Mouse (Mus musculus) lung, embryonic 14.5 days (tissue): ENCODE results near the gene Il23r. TPM values are rescaled to one million over a fixed set of nuclear protein-coding genes. Genes with fewer than 3 reads are reported as not detected.

Source experiments
- ATAC-seq: fragments of 200-750 bp; cut with Nextera tagmentation; 2 replicates; pipeline ENCODE4 v1.8.0; 2017; ENCODE audit warnings: mild to moderate bottlenecking, moderate TSS enrichment, moderate library complexity; ENCODE audit not compliant: insufficient read depth
- DNase-seq: peaks from one replicate; pipeline ENCODE4 v3.0.0-alpha.2; 2015
- H3K27ac ChIP-seq: fragments of 300-500 bp; sonication (generic); 2 replicates; pipeline ENCODE4 v1.5.1; 2014; ENCODE audit warnings: low read depth, mild to moderate bottlenecking, moderate library complexity
- H3K27me3 ChIP-seq: fragments of 300-500 bp; sonication (generic); 2 replicates; pipeline ENCODE4 v1.6.1; 2014; ENCODE audit warnings: low read length, control low read depth; ENCODE audit not compliant: insufficient read depth
- H3K36me3 ChIP-seq: fragments of 300-500 bp; sonication (generic); 2 replicates; pipeline ENCODE4 v1.6.1; 2014; ENCODE audit warnings: control low read depth; ENCODE audit not compliant: insufficient read depth
- H3K4me1 ChIP-seq: fragments of 300-500 bp; sonication (generic); 2 replicates; pipeline ENCODE4 v1.6.1; 2014; ENCODE audit warnings: antibody characterized with exemption, control low read depth; ENCODE audit not compliant: insufficient read depth
- H3K4me2 ChIP-seq: fragments of 300-500 bp; sonication (generic); 2 replicates; pipeline ENCODE4 v1.6.1; 2014; ENCODE audit warnings: mild to moderate bottlenecking
- H3K4me3 ChIP-seq: fragments of 300-500 bp; sonication (generic); 2 replicates; pipeline ENCODE4 v1.5.1; 2014; ENCODE audit warnings: low read depth, low read length
- H3K9ac ChIP-seq: fragments of 300-500 bp; sonication (generic); 2 replicates; pipeline ENCODE4 v1.6.1; 2014
- H3K9me3 ChIP-seq: fragments of 300-500 bp; sonication (generic); 2 replicates; pipeline ENCODE4 v1.6.1; 2016; ENCODE audit warnings: low read depth, low read length, control low read depth
- CTCF ChIP-seq: IDR thresholded peaks from 2 replicates; pipeline ENCODE4 v1.5.1; 2016; ENCODE audit warnings: antibody characterized with exemption, low read depth
- WGBS: fragments of 180-500 bp; shearing (Covaris S2); extraction: QIAGEN DNeasy Blood & Tissue Kit; methylation state at CpG from one replicate; pipeline ENCODE4 v1.1.7; 2014; 5-methylcytosine and 5-hydroxymethylcytosine counted together
- polyA plus RNA-seq: library from polyadenylated mRNA; unstranded; fragments of >200 nt; fragmentation: Nextera tagmentation; extraction: Ambion mirVana; gene quantifications from 2 replicates; pipeline ENCODE4 v1.2.1, GENCODE M21; 2014

Gene Il23r
- polyA plus RNA-seq, 1 experiment from 2014 or later, result not detected

DNA sequence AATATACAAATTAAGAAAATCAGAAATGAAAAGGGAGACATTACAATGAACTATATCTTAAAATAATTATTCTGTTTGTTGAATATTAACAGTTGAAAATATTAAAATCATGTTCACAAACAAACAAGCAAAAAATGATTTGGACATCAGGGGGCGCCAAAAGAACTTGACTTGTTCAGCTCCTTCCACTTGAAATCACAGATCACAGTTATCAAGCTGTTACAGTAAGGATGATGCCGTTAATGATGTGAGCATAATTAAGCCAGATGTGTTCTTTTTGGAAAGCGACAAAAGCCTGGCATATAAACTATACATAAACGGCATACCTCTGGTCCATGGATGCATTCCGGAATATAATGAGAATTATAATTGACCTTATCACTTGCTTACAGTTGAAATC, 40.3 kb downstream of the Il23r start:
- ATAC-seq (no peak), DNase-seq (peak; percentile 70)
- Histone ChIP-seq H3K27me3 (no peaks in the 10 kb centered on the region), H3K27ac (no peak overlapping the region), H3K4me3 (no peak overlapping the region), H3K9ac (no peak overlapping the region), H3K4me1 (no peaks in the 10 kb centered on the region), H3K4me2 (no peak overlapping the region), H3K36me3 (no peaks in the 10 kb centered on the region), H3K9me3 (no peaks in the 10 kb centered on the region)
- TF ChIP-seq CTCF, result peak; percentile 43
- WGBS, result 42% methylated on average over 5 of the region's 5 CpGs

DNA sequence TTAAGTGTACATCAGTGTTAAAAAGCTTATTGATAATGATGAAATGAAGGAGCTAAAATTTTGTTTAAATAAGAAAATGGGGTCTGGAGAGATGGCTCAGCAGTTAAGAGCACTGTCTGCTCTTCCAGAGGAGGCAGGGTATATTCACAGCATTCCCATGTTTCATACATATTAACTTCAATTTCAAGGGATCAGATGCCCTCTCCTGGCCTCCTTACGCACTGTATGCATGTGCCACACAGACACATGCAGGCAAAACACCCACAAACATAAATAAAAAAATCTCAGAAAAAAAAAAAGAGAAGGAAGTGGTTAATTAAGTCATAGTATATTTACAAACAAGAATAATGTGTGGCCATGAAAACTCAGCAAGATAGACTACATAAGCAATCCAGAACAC, 45.8 kb downstream of the Il23r start:
- H3K4me2 ChIP-seq, result no peak overlapping the region
- no peak overlapping the region for H3K9ac ChIP-seq
- peak; percentile 24 for TF ChIP-seq CTCF
- no peaks in the 10 kb centered on the region for H3K27me3 ChIP-seq
- no peaks in the 10 kb centered on the region for H3K9me3 ChIP-seq
- no peaks in the 10 kb centered on the region for H3K36me3 ChIP-seq
- 74% methylated on average over 1 of the region's 1 CpGs for WGBS
- no peaks in the 10 kb centered on the region for H3K4me1 ChIP-seq
- no peak for ATAC-seq
- no peak overlapping the region for H3K4me3 ChIP-seq
- no peak overlapping the region for H3K27ac ChIP-seq
- peak; percentile 18 for DNase-seq

DNA sequence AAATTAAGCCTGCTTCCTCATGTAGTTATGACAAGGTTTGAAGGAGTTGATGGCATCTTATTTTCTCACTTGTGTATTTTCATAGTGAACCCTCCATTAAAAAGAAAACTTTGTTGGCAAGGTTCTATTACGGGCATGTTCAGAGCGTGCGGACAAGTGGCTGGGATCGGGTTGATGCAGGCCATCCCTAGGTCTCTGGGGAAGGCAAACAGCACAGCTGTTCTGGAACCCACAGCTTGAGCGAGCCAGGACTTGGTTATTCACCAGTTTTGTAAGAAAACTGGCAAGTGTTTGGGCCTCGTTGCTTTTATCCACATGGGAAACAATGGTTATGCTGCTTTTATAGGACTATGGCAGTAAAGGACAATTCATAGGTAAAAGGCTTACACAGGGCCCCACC, 48.5 kb downstream of the Il23r start:
- DNase-seq (no peak), ATAC-seq (no peak)
- Histone ChIP-seq H3K27me3 (no peaks in the 10 kb centered on the region), H3K9ac (no peak overlapping the region), H3K4me2 (no peak overlapping the region), H3K4me1 (no peaks in the 10 kb centered on the region), H3K27ac (no peak overlapping the region), H3K9me3 (no peaks in the 10 kb centered on the region), H3K36me3 (no peaks in the 10 kb centered on the region), H3K4me3 (no peak overlapping the region)
- TF ChIP-seq CTCF, result no peak
- WGBS, result 86% methylated on average over 6 of the region's 6 CpGs

DNA sequence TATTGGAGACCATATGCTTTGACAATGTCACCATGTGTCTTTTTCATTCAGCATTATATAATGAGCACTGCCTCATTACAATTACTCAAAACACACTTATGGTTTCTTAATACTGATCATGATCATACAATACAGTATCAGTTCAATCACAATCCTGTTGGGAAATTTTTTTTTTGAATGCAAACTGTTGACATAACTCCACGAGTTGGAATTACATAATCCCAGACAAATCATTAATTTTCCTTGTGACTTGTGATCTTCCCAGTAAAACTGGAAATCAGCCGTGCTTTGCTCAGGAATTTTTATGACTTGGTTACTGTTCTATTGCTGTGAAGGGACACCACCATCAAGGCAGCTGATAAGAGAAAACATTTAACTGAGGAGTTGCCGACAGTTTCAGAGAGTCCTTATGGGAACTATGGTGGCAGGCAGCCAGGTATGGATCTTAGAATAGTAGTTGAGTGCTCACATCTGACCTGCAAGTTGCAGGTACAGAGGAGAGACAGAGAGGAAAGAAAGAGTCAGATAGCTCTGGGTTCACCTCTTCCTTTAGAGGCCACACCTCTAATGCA, 53.8 kb downstream of the Il23r start:
- TF ChIP-seq CTCF, result no peak
- H3K9ac ChIP-seq, result no peak overlapping the region
- no peaks in the 10 kb centered on the region for H3K4me1 ChIP-seq
- H3K4me2 ChIP-seq, result no peak overlapping the region
- DNase-seq, result no peak
- no peak overlapping the region for H3K27ac ChIP-seq
- no peaks in the 10 kb centered on the region for H3K27me3 ChIP-seq
- no peak overlapping the region for H3K4me3 ChIP-seq
- no peak for ATAC-seq
- WGBS, result 22% methylated on average over 3 of the region's 3 CpGs
- no peaks in the 10 kb centered on the region for H3K36me3 ChIP-seq
- no peaks in the 10 kb centered on the region for H3K9me3 ChIP-seq

DNA sequence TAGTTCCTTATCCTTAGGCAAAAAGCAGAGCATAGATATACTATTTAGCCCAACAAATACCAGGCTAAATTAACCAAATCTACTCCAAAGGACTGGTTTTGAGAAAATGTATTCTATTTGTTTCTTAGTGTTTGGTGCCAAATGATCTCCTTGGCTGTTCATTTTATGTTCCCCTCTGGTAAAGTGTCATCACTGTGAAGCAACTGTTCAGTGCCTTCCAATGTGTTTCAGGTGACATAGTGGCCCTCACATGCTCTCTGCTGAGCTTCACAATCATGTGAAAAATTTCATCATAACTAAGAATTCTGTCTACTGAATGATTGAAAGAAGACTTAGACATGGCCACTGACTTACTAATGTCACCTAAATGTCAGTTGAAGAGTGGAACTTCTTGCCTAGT, 54.6 kb downstream of the Il23r start:
- no peak overlapping the region for H3K4me3 ChIP-seq
- no peaks in the 10 kb centered on the region for H3K27me3 ChIP-seq
- no peaks in the 10 kb centered on the region for H3K36me3 ChIP-seq
- H3K9me3 ChIP-seq, result no peaks in the 10 kb centered on the region
- TF ChIP-seq CTCF, result no peak
- no peaks in the 10 kb centered on the region for H3K4me1 ChIP-seq
- no peak overlapping the region for H3K4me2 ChIP-seq
- no peak for ATAC-seq
- no peak for DNase-seq
- no peak overlapping the region for H3K9ac ChIP-seq
- no peak overlapping the region for H3K27ac ChIP-seq

DNA sequence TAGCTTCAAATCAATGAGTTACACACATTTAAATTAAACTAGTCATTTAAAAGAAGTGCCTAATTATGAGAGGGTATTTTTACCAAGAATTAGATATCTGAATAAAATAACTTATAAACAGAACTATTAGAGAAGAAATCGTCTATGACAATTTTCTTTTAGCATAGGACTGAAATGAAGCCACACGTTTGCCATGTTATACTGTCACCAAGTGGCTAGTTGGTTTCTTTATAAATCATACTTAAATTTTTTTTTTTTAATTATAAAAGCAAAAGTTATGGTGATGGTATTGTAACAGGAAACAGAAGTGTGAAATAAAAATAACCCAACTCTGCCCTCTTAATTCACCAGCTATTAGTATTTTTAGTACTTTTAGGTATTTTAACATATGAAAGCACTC, 55.4 kb downstream of the Il23r start:
- DNase-seq (no peak), ATAC-seq (no peak)
- Histone ChIP-seq H3K9me3 (no peaks in the 10 kb centered on the region), H3K4me1 (no peaks in the 10 kb centered on the region), H3K9ac (no peak overlapping the region), H3K27ac (no peak overlapping the region), H3K36me3 (no peaks in the 10 kb centered on the region), H3K4me3 (no peak overlapping the region), H3K4me2 (no peak overlapping the region), H3K27me3 (no peaks in the 10 kb centered on the region)
- WGBS, result 68% methylated on average over 2 of the region's 2 CpGs
- TF ChIP-seq CTCF, result no peak

DNA sequence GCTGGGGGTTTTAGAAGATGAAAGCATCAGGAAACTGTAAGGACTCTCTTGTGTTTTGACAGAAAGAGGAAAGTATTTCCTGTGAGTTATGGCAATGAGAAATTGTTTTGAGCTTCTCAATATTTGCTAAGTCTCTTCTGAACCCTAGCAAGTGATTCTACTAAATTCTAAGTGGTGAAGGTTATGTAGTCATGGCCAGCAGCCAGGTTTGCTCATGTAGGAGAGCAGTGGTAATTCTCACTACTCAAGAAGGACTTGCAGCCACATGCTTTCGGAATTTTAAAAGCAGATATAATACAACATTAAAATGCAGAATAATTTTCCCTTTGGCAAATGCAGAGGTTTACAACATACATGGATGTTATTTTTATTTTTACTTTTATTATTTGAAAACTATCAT, 55.9 kb downstream of the Il23r start:
- no peaks in the 10 kb centered on the region for H3K4me1 ChIP-seq
- no peaks in the 10 kb centered on the region for H3K9me3 ChIP-seq
- TF ChIP-seq CTCF, result no peak
- WGBS, result 70% methylated on average over 1 of the region's 1 CpGs
- H3K36me3 ChIP-seq, result no peaks in the 10 kb centered on the region
- no peak overlapping the region for H3K4me3 ChIP-seq
- no peak overlapping the region for H3K4me2 ChIP-seq
- ATAC-seq, result no peak
- H3K27me3 ChIP-seq, result no peaks in the 10 kb centered on the region
- H3K27ac ChIP-seq, result no peak overlapping the region
- peak; percentile 25 for DNase-seq
- no peak overlapping the region for H3K9ac ChIP-seq

DNA sequence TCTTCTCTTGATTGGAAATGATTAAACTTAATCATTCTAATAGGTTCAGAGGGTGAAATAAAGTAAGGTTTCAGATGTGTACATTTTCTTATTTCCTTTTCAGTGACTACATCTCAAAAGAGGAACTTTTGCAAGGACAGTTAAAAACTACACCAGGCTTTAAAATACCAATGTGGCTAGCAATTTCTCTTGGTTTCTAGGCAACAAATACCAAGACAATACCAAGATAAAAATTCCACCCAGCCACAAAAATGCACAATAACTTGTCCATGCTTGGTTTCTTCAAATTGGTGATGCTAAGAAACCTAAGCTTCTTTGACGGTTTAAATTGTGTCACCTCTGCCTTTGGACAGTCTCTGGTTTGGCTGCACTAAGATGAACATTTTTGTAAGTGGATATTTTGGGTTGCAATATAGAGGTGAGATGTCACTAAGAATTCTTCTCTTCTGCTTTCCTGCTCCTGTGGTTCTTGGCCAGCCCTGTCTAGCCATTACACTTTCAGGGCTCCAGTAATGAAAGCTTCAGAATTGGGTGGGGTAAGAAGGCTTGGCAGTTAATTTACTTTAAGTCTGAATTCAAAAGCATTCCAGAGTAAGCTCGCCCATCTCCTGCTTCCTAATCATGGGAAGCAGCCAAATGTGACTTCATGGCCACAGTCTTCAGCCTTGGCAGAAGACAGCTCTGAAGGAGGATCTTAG, 56.8 kb downstream of the Il23r start:
- H3K27me3 ChIP-seq, result no peaks in the 10 kb centered on the region
- DNase-seq, result peak; percentile 17
- no peaks in the 10 kb centered on the region for H3K9me3 ChIP-seq
- no peak overlapping the region for H3K9ac ChIP-seq
- H3K4me1 ChIP-seq, result no peaks in the 10 kb centered on the region
- H3K36me3 ChIP-seq, result no peaks in the 10 kb centered on the region
- no peak overlapping the region for H3K4me3 ChIP-seq
- H3K4me2 ChIP-seq, result no peak overlapping the region
- no peak for ATAC-seq
- WGBS, result 39% methylated on average over 2 of the region's 2 CpGs
- TF ChIP-seq CTCF, result no peak
- no peak overlapping the region for H3K27ac ChIP-seq
